Mouse (Mus musculus) CH12.LX (cell line): Measurements from ENCODE around the gene Rtl6. TPM values are rescaled to one million over a fixed set of nuclear protein-coding genes. Genes with fewer than 3 reads are reported as not detected.
A peak's percentile ranks its signal among the peaks of the same experiment; 100 is the strongest.

ENCODE experiments used
- DNase-seq: peaks from one replicate; pipeline ENCODE4 v3.0.0-alpha.2; 2013; ENCODE audit errors: extremely low read depth
- H3K27ac ChIP-seq: 2 replicates; pipeline ENCODE4 v1.5.1; 2012; ENCODE audit warnings: low read depth, mild to moderate bottlenecking, control low read depth, moderate library complexity; ENCODE audit not compliant: insufficient read depth
- H3K27me3 ChIP-seq: replicated peaks from 2 replicates; pipeline ENCODE3; 2012; ENCODE audit warnings: inconsistent platforms
- H3K36me3 ChIP-seq, 2 experiments: replicated peaks in 1 of 2; 2 replicates each; pipeline versions ENCODE3 to v1.6.1; 2012; ENCODE audit warnings: inconsistent platforms in 1 of 2, low read length in 1 of 2, mild to moderate bottlenecking in 1 of 2, mixed read lengths in 1 of 2, moderate library complexity in 1 of 2; ENCODE audit not compliant: control insufficient read depth in 1 of 2, insufficient read depth in 1 of 2
- H3K4me1 ChIP-seq, 2 experiments: 2 replicates each; pipeline ENCODE4 v1.6.1; 2012; ENCODE audit warnings: inconsistent platforms in 1 of 2, moderate library complexity in 1 of 2; ENCODE audit not compliant: insufficient read depth in 2 of 2, control insufficient read depth in 1 of 2
- H3K4me2 ChIP-seq: 2 replicates; pipeline ENCODE4 v1.6.1; 2012; ENCODE audit warnings: low read depth, mild to moderate bottlenecking, control low read depth; ENCODE audit not compliant: poor library complexity, insufficient read depth, severe bottlenecking
- H3K4me3 ChIP-seq, 3 experiments: fragments of 150-350 bp in 1 of 3; sonication (generic) in 1 of 3; replicated peaks in 1 of 3; 2 replicates each; pipeline versions ENCODE3 to v1.5.1; 2011 to 2012; ENCODE audit warnings: low read depth in 2 of 3, low read length in 2 of 3, mild to moderate bottlenecking in 2 of 3, moderate library complexity in 2 of 3, control low read depth in 1 of 3, improper control_type of control experiment in 1 of 3, inconsistent platforms in 1 of 3, mixed read lengths in 1 of 3; ENCODE audit not compliant: poor library complexity in 1 of 3
- H3K79me2 ChIP-seq: replicated peaks from 2 replicates; pipeline ENCODE4 v1.6.1; 2012; ENCODE audit warnings: mild to moderate bottlenecking, moderate library complexity; ENCODE audit not compliant: control insufficient read depth, poor library complexity, insufficient read depth, severe bottlenecking; ENCODE audit errors: extremely low read depth
- H3K9ac ChIP-seq: 2 replicates; pipeline ENCODE4 v1.6.1; 2012; ENCODE audit warnings: low read depth, mild to moderate bottlenecking, control low read depth, moderate library complexity; ENCODE audit not compliant: insufficient read depth
- H3K9me3 ChIP-seq: replicated peaks from 2 replicates; pipeline ENCODE3; 2012; ENCODE audit warnings: low read length, inconsistent platforms, mixed read lengths
- CHD1 ChIP-seq: IDR thresholded peaks from 2 replicates; pipeline ENCODE4 v1.6.1; 2012; ENCODE audit warnings: low read depth, low read length, improper control_type of control experiment, inconsistent platforms
- CHD2 ChIP-seq: IDR thresholded peaks from 2 replicates; pipeline ENCODE4 v1.6.1; 2011; ENCODE audit warnings: low read length, improper control_type of control experiment
- CTCF ChIP-seq, 2 experiments: IDR thresholded peaks in 1 of 2; conservative IDR thresholded peaks in 1 of 2; 2 replicates each; pipeline ENCODE4 v1.5.1; 2011 to 2012; ENCODE audit warnings: low read depth in 2 of 2, low read length in 2 of 2, improper control_type of control experiment in 1 of 2, inconsistent platforms in 1 of 2, mild to moderate bottlenecking in 1 of 2, moderate library complexity in 1 of 2
- E2F4 ChIP-seq: IDR thresholded peaks from 2 replicates; pipeline ENCODE4 v1.6.1; 2011; ENCODE audit warnings: low read depth, low read length, improper control_type of control experiment; ENCODE audit not compliant: insufficient replicate concordance
- GABPA ChIP-seq: IDR thresholded peaks from 2 replicates; pipeline ENCODE4 v1.6.1; 2012; ENCODE audit warnings: low read depth, low read length, improper control_type of control experiment, inconsistent platforms; ENCODE audit not compliant: insufficient replicate concordance
- HCFC1 ChIP-seq: IDR thresholded peaks from 2 replicates; pipeline ENCODE4 v1.6.1; 2012; ENCODE audit warnings: low read depth, mild to moderate bottlenecking, inconsistent platforms, low read length, improper control_type of control experiment
- IRF4 ChIP-seq: IDR thresholded peaks from 2 replicates; pipeline ENCODE4 v1.6.1; 2014; ENCODE audit warnings: low read depth, mild to moderate bottlenecking, inconsistent platforms, low read length, improper control_type of control experiment
- JUN ChIP-seq: IDR thresholded peaks from 2 replicates; pipeline ENCODE4 v1.6.1; 2011; ENCODE audit warnings: low read depth, mild to moderate bottlenecking, low read length, improper control_type of control experiment, moderate library complexity; ENCODE audit not compliant: insufficient read depth
- JUND ChIP-seq: conservative IDR thresholded peaks from 2 replicates; pipeline ENCODE4 v1.6.1; 2011; ENCODE audit warnings: low read depth, low read length, improper control_type of control experiment
- KAT2A ChIP-seq: IDR thresholded peaks from 2 replicates; pipeline ENCODE4 v1.6.1; 2012; ENCODE audit warnings: low read length, improper control_type of control experiment, inconsistent platforms; ENCODE audit not compliant: insufficient replicate concordance
- MAFK ChIP-seq: IDR thresholded peaks from 2 replicates; pipeline ENCODE4 v1.6.1; 2011; ENCODE audit warnings: low read length, improper control_type of control experiment; ENCODE audit not compliant: insufficient replicate concordance
- MAZ ChIP-seq: IDR thresholded peaks from 2 replicates; pipeline ENCODE4 v1.6.1; 2012; ENCODE audit warnings: low read depth, mild to moderate bottlenecking, inconsistent platforms, low read length, improper control_type of control experiment, moderate library complexity
- MXI1 ChIP-seq: IDR thresholded peaks from 2 replicates; pipeline ENCODE4 v1.6.1; 2011; ENCODE audit warnings: mild to moderate bottlenecking, low read depth, low read length, improper control_type of control experiment
- MYC ChIP-seq: IDR thresholded peaks from 2 replicates; pipeline ENCODE4 v1.6.1; 2011; ENCODE audit warnings: low read depth, mild to moderate bottlenecking, improper control_type of control experiment, low read length
- NRF1 ChIP-seq: IDR thresholded peaks from 2 replicates; pipeline ENCODE4 v1.6.1; 2014; ENCODE audit warnings: low read depth, mild to moderate bottlenecking, inconsistent platforms, low read length, improper control_type of control experiment, moderate library complexity
- PAX5 ChIP-seq: IDR thresholded peaks from 2 replicates; pipeline ENCODE4 v1.6.1; 2012; ENCODE audit warnings: low read length, inconsistent platforms, mixed read lengths
- POLR2AphosphoS2 ChIP-seq: IDR thresholded peaks from 2 replicates; pipeline ENCODE4 v1.6.1; 2011; ENCODE audit warnings: low read depth, low read length, improper control_type of control experiment
- RCOR1 ChIP-seq: conservative IDR thresholded peaks from 2 replicates; pipeline ENCODE4 v1.6.1; 2012; ENCODE audit warnings: low read depth, mild to moderate bottlenecking, inconsistent platforms, low read length, improper control_type of control experiment
- SIN3A ChIP-seq: IDR thresholded peaks from 2 replicates; pipeline ENCODE4 v1.6.1; 2012; ENCODE audit warnings: low read length, improper control_type of control experiment, inconsistent platforms
- UBTF ChIP-seq: IDR thresholded peaks from 2 replicates; pipeline ENCODE4 v1.6.1; 2012; ENCODE audit warnings: low read depth, mild to moderate bottlenecking, inconsistent platforms, low read length, improper control_type of control experiment, moderate library complexity
- dilution Hi-C: fragments of 300-500 bp; cut with MboI; formaldehyde crosslinking; loops from 2 replicates; pipeline ENCODE4 v1.14.3; 2020; ENCODE audit warnings: low sequenced_read_pairs; ENCODE audit not compliant: extremely low pct_unique_long_range_greater_than_20kb, extremely low pct_ligation_motif_present
- in situ Hi-C: fragments of 300-500 bp; cut with MboI; formaldehyde crosslinking; loops from 3 replicates; pipeline ENCODE4 v1.14.3; 2019; ENCODE audit warnings: low sequenced_read_pairs, low pct_ligation_motif_present, low pct_unique_long_range_greater_than_20kb, mixed read lengths
- polyA plus RNA-seq: library from polyadenylated mRNA; unstranded; fragments of >175 nt; gene quantifications from 2 replicates; pipeline ENCODE4 v1.2.1, GENCODE M21; 2012; ENCODE audit warnings: low read depth; ENCODE audit not compliant: insufficient read length
- total RNA-seq, 2 experiments: library from RNA; depleted of rRNA; stranded (reverse); fragments of 300-350 nt in 1 of 2; fragments of >200 nt in 1 of 2; gene quantifications; 2 replicates each; pipeline ENCODE4 v1.2.3; 2012 to 2014

Rtl6 gene
- total and polyA plus RNA-seq, 3 experiments: 0.04 TPM; not detected in 2

- DNase-seq: no peak
- no peak overlapping the region for H3K4me3 ChIP-seq
These were observed 21.0 kb upstream of the Rtl6 start for GRCm38 (mm10) chr15:84578607-84579006.

GRCm38 (mm10) chr15:84577019-84577418 lies 19.4 kb upstream of the Rtl6 start:
- dilution Hi-C loops: no loop called here
- 0 out of 2 replicates have a peak overlapping the region, but pooled peaks have one; percentile 5 for H3K4me2 ChIP-seq
- H3K27me3 ChIP-seq: peaks cover 42% of the 10 kb centered on the region
- no peaks in the 10 kb centered on the region for H3K36me3 ChIP-seq
- H3K79me2 ChIP-seq: no peaks in the 10 kb centered on the region
- H3K9ac ChIP-seq: no peak overlapping the region
- H3K4me3 ChIP-seq: no peak overlapping the region
- no peak overlapping the region for H3K27ac ChIP-seq
- DNase-seq: peak; percentile 26
- in situ Hi-C loops: no loop called here
- peaks cover 12% of the 10 kb centered on the region for H3K9me3 ChIP-seq
- TF ChIP-seq HCFC1 (no peak), UBTF (no peak), POLR2AphosphoS2 (no peak), IRF4 (no peak), NRF1 (no peak)
- H3K4me1 ChIP-seq: peaks cover 4 to 8% of the 10 kb centered on the region in 2 experiments; a peak in 3 of 4 replicates

More at GRCm38 (mm10) chr15:84578607-84579006, 21.0 kb upstream of the Rtl6 start:
- H3K4me2 ChIP-seq: no peak overlapping the region
- no peak overlapping the region for H3K9ac ChIP-seq
- TF ChIP-seq CHD2 (no peak), JUN (no peak), SIN3A (no peak), IRF4 (no peak), MYC (no peak), E2F4 (no peak), MAFK (no peak), GABPA (no peak), PAX5 (no peak), KAT2A (no peak), JUND (no peak), MXI1 (no peak), CHD1 (no peak), MAZ (no peak), CTCF (conservative IDR thresholded peaks at IDR 0.05 in 1 of 2, IDR thresholded peaks at IDR 0.05 in 1 of 2; ENCODE audit: low read depth in 2 of 2, low read length in 2 of 2) (no peak), RCOR1 (no peak)
- no peaks in the 10 kb centered on the region for H3K36me3 ChIP-seq
- no peaks in the 10 kb centered on the region for H3K79me2 ChIP-seq
- no peak overlapping the region for H3K27ac ChIP-seq
- peaks cover 4 to 8% of the 10 kb centered on the region in 2 experiments; a peak in 3 of 4 replicates for H3K4me1 ChIP-seq
- peaks cover 33% of the 10 kb centered on the region for H3K27me3 ChIP-seq
- H3K9me3 ChIP-seq: peaks cover 15% of the 10 kb centered on the region
- in situ Hi-C loops: no loop called here
- dilution Hi-C loops: no loop called here
